Mouse (Mus musculus) T-cell, adult 2 months (primary cell): Measurements from ENCODE around the gene Gm21905.

Experiments used
- DNase-seq: peaks from one replicate; pipeline ENCODE4 v3.0.0; 2022; ENCODE audit warnings: low spot score

Gm21905 gene

GRCm38 (mm10) chr5:67946321-67946720, at the start of gene Gm21905:
TSS of gene Gm21905 (minus strand) at chr5:67946421.
- DNase-seq, result no peak

- DNase-seq, result no peak
These were observed 44.2 kb upstream of the Gm21905 start for GRCm38 (mm10) chr5:67990426-67990825.

- DNase-seq, result no peak
These were observed 35.8 kb upstream of the Gm21905 start for GRCm38 (mm10) chr5:67981946-67982526.

- DNase-seq, result no peak
These were observed 23.3 kb upstream of the Gm21905 start for GRCm38 (mm10) chr5:67969536-67969935.

- no peak for DNase-seq
These were observed 15.7 kb upstream of the Gm21905 start for GRCm38 (mm10) chr5:67961708-67962629.

- DNase-seq, result no peak
These were observed 9.3 kb upstream of the Gm21905 start for GRCm38 (mm10) chr5:67955486-67955885.

- DNase-seq, result no peak
These were observed 7.9 kb upstream of the Gm21905 start for GRCm38 (mm10) chr5:67954097-67954496.

- DNase-seq, result no peak
These were observed 1.9 kb upstream of the Gm21905 start for GRCm38 (mm10) chr5:67948074-67948473.

- no peak for DNase-seq
These were observed 785 bp upstream of the Gm21905 start for GRCm38 (mm10) chr5:67947006-67947405.

- DNase-seq, result no peak
These were observed 2.0 kb downstream of the Gm21905 start for GRCm38 (mm10) chr5:67944074-67944785.

- no peak for DNase-seq
These were observed 3.0 kb downstream of the Gm21905 start for GRCm38 (mm10) chr5:67943199-67943598.

- no peak for DNase-seq
These were observed 4.9 kb downstream of the Gm21905 start, which contains the start of gene Gm5108 for GRCm38 (mm10) chr5:67941369-67941768. TSS of gene Gm5108 (plus strand) at chr5:67941669.

- DNase-seq, result no peak
These were observed 14.6 kb downstream of the Gm21905 start for GRCm38 (mm10) chr5:67931623-67932022.

GRCm38 (mm10) chr5:67930584-67930983, 15.6 kb downstream of the Gm21905 start:
- DNase-seq, result no peak

- DNase-seq, result no peak
These were observed 41.7 kb downstream of the Gm21905 start for GRCm38 (mm10) chr5:67904555-67904954.

- DNase-seq, result no peak
These were observed 47.3 kb downstream of the Gm21905 start for GRCm38 (mm10) chr5:67898921-67899320.

- no peak for DNase-seq
These were observed 61.6 kb downstream of the Gm21905 start for GRCm38 (mm10) chr5:67884422-67885210.

GRCm38 (mm10) chr5:67883564-67884171, 62.6 kb downstream of the Gm21905 start:
- DNase-seq, result no peak
